Mouse (Mus musculus): ENCODE results near the gene Cdc34b. TPM values are rescaled to one million over a fixed set of nuclear protein-coding genes. Genes with fewer than 3 reads are reported as not detected.

Cdc34b gene
- total RNA-seq, 2 experiments from 2014 or later, result not detected

GRCm38 (mm10) chr11:94717239-94717638 lies 24.3 kb upstream of the Cdc34b start:
- DNase-seq (ENCODE audit: low spot score in 2 of 2), result no peak
- Histone ChIP-seq H3K27ac (no peak overlapping the region), H3K4me3 (no peak overlapping the region)
- no peak for TF ChIP-seq CTCF (conservative IDR thresholded peaks at IDR 0.05)

- TF ChIP-seq CTCF (conservative IDR thresholded peaks at IDR 0.05), result no peak
- no peak overlapping the region for H3K4me3 ChIP-seq
- H3K27ac ChIP-seq, result no peak overlapping the region
- no peak for DNase-seq (ENCODE audit: low spot score in 2 of 2)
Observed at GRCm38 (mm10) chr11:94718113-94718909, 23.3 kb upstream of the Cdc34b start.

GRCm38 (mm10) chr11:94719216-94719615 lies 22.4 kb upstream of the Cdc34b start:
- Histone ChIP-seq H3K27ac (no peak overlapping the region), H3K4me3 (no peak overlapping the region)
- DNase-seq (ENCODE audit: low spot score in 2 of 2), result no peak
- TF ChIP-seq CTCF (conservative IDR thresholded peaks at IDR 0.05), result no peak

GRCm38 (mm10) chr11:94727306-94727705 lies 14.3 kb upstream of the Cdc34b start:
- peak in 1 of 2 experiments; percentile 4 for DNase-seq (ENCODE audit: low spot score in 2 of 2)

GRCm38 (mm10) chr11:94728545-94728944 lies 13.0 kb upstream of the Cdc34b start:
- no peak for DNase-seq (ENCODE audit: low spot score in 2 of 2)
- no peak overlapping the region for H3K27ac ChIP-seq
- TF ChIP-seq CTCF (conservative IDR thresholded peaks at IDR 0.05), result no peak
- no peak overlapping the region for H3K4me3 ChIP-seq

More at GRCm38 (mm10) chr11:94727306-94727705, 14.3 kb upstream of the Cdc34b start:
- TF ChIP-seq CTCF (conservative IDR thresholded peaks at IDR 0.05), result no peak
- H3K4me3 ChIP-seq, result no peak overlapping the region
- H3K27ac ChIP-seq, result peak overlapping the region; percentile 55; the same call in 1 of the 2 replicates

GRCm38 (mm10) chr11:94729565-94729964 lies 12.0 kb upstream of the Cdc34b start:
- no peak overlapping the region for H3K4me3 ChIP-seq
- H3K27ac ChIP-seq, result no peak overlapping the region
- no peak for DNase-seq (ENCODE audit: low spot score in 2 of 2)
- peak; percentile 61 for TF ChIP-seq CTCF (conservative IDR thresholded peaks at IDR 0.05)

- peak; percentile 92 for TF ChIP-seq CTCF (conservative IDR thresholded peaks at IDR 0.05)
- DNase-seq (ENCODE audit: low spot score in 2 of 2), result peak; percentile 51 to 80
- Histone ChIP-seq H3K4me3 (no peak overlapping the region), H3K27ac (no peak overlapping the region)
Observed at GRCm38 (mm10) chr11:94730261-94730660, 11.3 kb upstream of the Cdc34b start.

GRCm38 (mm10) chr11:94731229-94731628 lies 10.4 kb upstream of the Cdc34b start:
- Histone ChIP-seq H3K27ac (no peak overlapping the region), H3K4me3 (no peak overlapping the region)
- no peak for TF ChIP-seq CTCF (conservative IDR thresholded peaks at IDR 0.05)
- DNase-seq (ENCODE audit: low spot score in 2 of 2), result no peak

GRCm38 (mm10) chr11:94732773-94733172 lies 8.8 kb upstream of the Cdc34b start:
- no peak overlapping the region for H3K27ac ChIP-seq
- peak; percentile 70 for TF ChIP-seq CTCF (conservative IDR thresholded peaks at IDR 0.05)
- no peak overlapping the region for H3K4me3 ChIP-seq
- peak; percentile 3 to 29 for DNase-seq (ENCODE audit: low spot score in 2 of 2)

- DNase-seq (ENCODE audit: low spot score in 2 of 2), result no peak
- no peak overlapping the region for H3K27ac ChIP-seq
- no peak for TF ChIP-seq CTCF (conservative IDR thresholded peaks at IDR 0.05)
- H3K4me3 ChIP-seq, result no peak overlapping the region
Observed at GRCm38 (mm10) chr11:94735746-94736145, 5.8 kb upstream of the Cdc34b start.

- H3K4me3 ChIP-seq, result no peak overlapping the region
- TF ChIP-seq CTCF (conservative IDR thresholded peaks at IDR 0.05), result no peak
- H3K27ac ChIP-seq, result no peak overlapping the region
- DNase-seq (ENCODE audit: low spot score in 2 of 2), result no peak
Observed at GRCm38 (mm10) chr11:94752946-94753713, 11.5 kb downstream of the Cdc34b start.

GRCm38 (mm10) chr11:94759916-94760315 lies 18.3 kb downstream of the Cdc34b start:
- H3K27ac ChIP-seq, result no peak overlapping the region
- TF ChIP-seq CTCF (conservative IDR thresholded peaks at IDR 0.05), result no peak
- no peak for DNase-seq (ENCODE audit: low spot score in 2 of 2)
- H3K4me3 ChIP-seq, result no peak overlapping the region

GRCm38 (mm10) chr11:94760364-94760763 lies 18.8 kb downstream of the Cdc34b start:
- Histone ChIP-seq H3K4me3 (no peak overlapping the region), H3K27ac (no peak overlapping the region)
- TF ChIP-seq CTCF (conservative IDR thresholded peaks at IDR 0.05), result no peak
- no peak for DNase-seq (ENCODE audit: low spot score in 2 of 2)
